Mouse (Mus musculus) kidney, embryonic 16.5 days (tissue): ENCODE data around the gene Nyap1. TPM values are rescaled to one million over a fixed set of nuclear protein-coding genes. Genes with fewer than 3 reads are reported as not detected.

Experiments
- ATAC-seq: fragments of 200-750 bp; cut with Nextera tagmentation; 2 replicates; pipeline ENCODE4 v1.8.0; 2017; ENCODE audit warnings: moderate TSS enrichment; ENCODE audit not compliant: low FRiP score, low TSS enrichment
- H3K27ac ChIP-seq: fragments of 300-500 bp; sonication (generic); 2 replicates; pipeline ENCODE4 v1.5.1; 2014; ENCODE audit warnings: low read length
- H3K27me3 ChIP-seq: fragments of 300-500 bp; sonication (generic); 2 replicates; pipeline ENCODE4 v1.6.1; 2014; ENCODE audit warnings: low read length, control low read depth, mixed read lengths; ENCODE audit not compliant: insufficient read depth
- H3K36me3 ChIP-seq: fragments of 300-500 bp; sonication (generic); 2 replicates; pipeline ENCODE4 v1.6.1; 2014; ENCODE audit warnings: low read length, control low read depth, mixed read lengths; ENCODE audit not compliant: insufficient read depth
- H3K4me1 ChIP-seq: fragments of 300-500 bp; sonication (generic); 2 replicates; pipeline ENCODE4 v1.6.1; 2014; ENCODE audit warnings: low read length, control low read depth, mixed read lengths; ENCODE audit not compliant: insufficient read depth
- H3K4me2 ChIP-seq: fragments of 300-500 bp; sonication (generic); replicated peaks from 2 replicates; pipeline ENCODE4 v1.6.1; 2014; ENCODE audit warnings: low read depth, low read length
- H3K4me3 ChIP-seq: fragments of 300-500 bp; sonication (generic); 2 replicates; pipeline ENCODE4 v1.5.1; 2014; ENCODE audit warnings: mild to moderate bottlenecking, low read length
- H3K9ac ChIP-seq: fragments of 300-500 bp; sonication (generic); replicated peaks from 2 replicates; pipeline ENCODE4 v1.6.1; 2014; ENCODE audit warnings: low read length
- H3K9me3 ChIP-seq: fragments of 300-500 bp; sonication (generic); 2 replicates; pipeline ENCODE4 v1.6.1; 2016; ENCODE audit warnings: low read length, control low read depth
- WGBS: fragments of 180-500 bp; shearing (Covaris S2); extraction: QIAGEN DNeasy Blood & Tissue Kit; methylation state at CpG from one replicate; pipeline ENCODE4 v1.1.7; 2014; 5-methylcytosine and 5-hydroxymethylcytosine counted together
- polyA plus RNA-seq: library from polyadenylated mRNA; unstranded; fragments of >200 nt; fragmentation: Nextera tagmentation; extraction: Ambion mirVana; gene quantifications from 2 replicates; pipeline ENCODE4 v1.2.1, GENCODE M21; 2015

Gene Nyap1
- polyA plus RNA-seq, 1 experiment from 2014 or later = 2.1 TPM

- Histone ChIP-seq H3K9ac (peak overlapping the region; percentile 98), H3K4me1 (peaks cover 37% of the 10 kb centered on the region), H3K36me3 (peaks cover 44% of the 10 kb centered on the region), H3K27me3 (no peaks in the 10 kb centered on the region), H3K27ac (no peak overlapping the region), H3K9me3 (no peaks in the 10 kb centered on the region), H3K4me2 (peak overlapping the region; percentile 66), H3K4me3 (peak overlapping the region; percentile 90)
- 69% methylated on average over 13 of the region's 13 CpGs for WGBS
- ATAC-seq = no peak
Observed at GRCm38 (mm10) chr5:137782776-137783522, 41.5 kb upstream of the Nyap1 start.

- H3K27ac ChIP-seq = no peak overlapping the region
- H3K9ac ChIP-seq = no peak overlapping the region
- 91% methylated on average over 7 of the region's 7 CpGs for WGBS
- H3K9me3 ChIP-seq = no peaks in the 10 kb centered on the region
- no peak overlapping the region for H3K4me2 ChIP-seq
- peaks cover 44% of the 10 kb centered on the region for H3K36me3 ChIP-seq
- H3K4me1 ChIP-seq = peaks cover 36% of the 10 kb centered on the region
- no peaks in the 10 kb centered on the region for H3K27me3 ChIP-seq
- no peak overlapping the region for H3K4me3 ChIP-seq
- ATAC-seq = no peak
Observed at GRCm38 (mm10) chr5:137781661-137782060, 40.3 kb upstream of the Nyap1 start.

- peak overlapping the region; percentile 84 for H3K9ac ChIP-seq
- peak; percentile 25 for ATAC-seq
- H3K27me3 ChIP-seq = no peaks in the 10 kb centered on the region
- H3K4me1 ChIP-seq = peaks cover 32% of the 10 kb centered on the region
- under 1% methylated on average over 81 of the region's 83 CpGs for WGBS
- H3K27ac ChIP-seq = peak overlapping the region; percentile 85
- H3K4me2 ChIP-seq = peak overlapping the region; percentile 92
- peak overlapping the region; percentile 69 for H3K4me3 ChIP-seq
- no peaks in the 10 kb centered on the region for H3K9me3 ChIP-seq
- peaks cover 38% of the 10 kb centered on the region for H3K36me3 ChIP-seq
Observed at GRCm38 (mm10) chr5:137779053-137779933, 37.9 kb upstream of the Nyap1 start.

- Histone ChIP-seq H3K27me3 (no peaks in the 10 kb centered on the region), H3K4me2 (peak within 1 kb of the TSS; percentile 92), H3K4me1 (peaks cover 26% of the 10 kb centered on the region), H3K4me3 (peak within 1 kb of the TSS; percentile 69), H3K9me3 (no peaks in the 10 kb centered on the region), H3K36me3 (peaks cover 31% of the 10 kb centered on the region), H3K27ac (peak within 1 kb of the TSS; percentile 85), H3K9ac (peak within 1 kb of the TSS; percentile 84)
- under 1% methylated on average over 31 of the region's 31 CpGs for WGBS
- peak; percentile 95 for ATAC-seq
Observed at GRCm38 (mm10) chr5:137778635-137779034, 37.2 kb upstream of the Nyap1 start, which contains the start of gene Ppp1r35. Gene Ppp1r35 (plus strand): TSS chr5:137778849.

GRCm38 (mm10) chr5:137777267-137777845 lies 35.9 kb upstream of the Nyap1 start:
- ATAC-seq = no peak
- WGBS = 66% methylated on average over 7 of the region's 7 CpGs
- Histone ChIP-seq H3K36me3 (peaks cover 23% of the 10 kb centered on the region), H3K9ac (no peak overlapping the region), H3K4me2 (no peak overlapping the region), H3K27ac (no peak overlapping the region), H3K9me3 (no peaks in the 10 kb centered on the region), H3K27me3 (no peaks in the 10 kb centered on the region), H3K4me1 (peaks cover 15% of the 10 kb centered on the region), H3K4me3 (no peak overlapping the region)

GRCm38 (mm10) chr5:137776408-137776918 lies 35.1 kb upstream of the Nyap1 start:
- H3K27me3 ChIP-seq = no peaks in the 10 kb centered on the region
- WGBS = 27% methylated on average over 5 of the region's 5 CpGs
- ATAC-seq = peak; percentile 47
- H3K9ac ChIP-seq = peak overlapping the region; percentile 24; the same call in 1 of the 2 replicates
- H3K9me3 ChIP-seq = no peaks in the 10 kb centered on the region
- peak overlapping the region; percentile 9 for H3K27ac ChIP-seq
- H3K36me3 ChIP-seq = peaks cover 14% of the 10 kb centered on the region
- H3K4me3 ChIP-seq = no peak overlapping the region
- H3K4me1 ChIP-seq = peaks cover 15% of the 10 kb centered on the region
- H3K4me2 ChIP-seq = no peak overlapping the region

GRCm38 (mm10) chr5:137775587-137776290 lies 34.3 kb upstream of the Nyap1 start:
- H3K27me3 ChIP-seq = no peaks in the 10 kb centered on the region
- H3K27ac ChIP-seq = peak overlapping the region; percentile 9; the same call in 1 of the 2 replicates
- H3K36me3 ChIP-seq = peaks cover 8% of the 10 kb centered on the region
- H3K9me3 ChIP-seq = no peaks in the 10 kb centered on the region
- no peak overlapping the region for H3K9ac ChIP-seq
- 94% methylated on average over 2 of the region's 2 CpGs for WGBS
- no peak overlapping the region for H3K4me2 ChIP-seq
- ATAC-seq = no peak
- H3K4me1 ChIP-seq = peaks cover 15% of the 10 kb centered on the region
- H3K4me3 ChIP-seq = no peak overlapping the region

- Histone ChIP-seq H3K4me2 (no peak overlapping the region), H3K4me3 (no peak overlapping the region), H3K9ac (no peak overlapping the region), H3K27me3 (no peaks in the 10 kb centered on the region), H3K9me3 (no peaks in the 10 kb centered on the region), H3K36me3 (no peaks in the 10 kb centered on the region), H3K27ac (no peak overlapping the region), H3K4me1 (0 out of 2 replicates have a peak, but pooled peaks cover 7% of the 10 kb centered on the region)
- ATAC-seq = no peak
Observed at GRCm38 (mm10) chr5:137772755-137773154, 31.3 kb upstream of the Nyap1 start.

GRCm38 (mm10) chr5:137770709-137771108 lies 29.3 kb upstream of the Nyap1 start:
- WGBS = 55% methylated on average over 2 of the region's 2 CpGs
- no peak for ATAC-seq
- H3K4me1 ChIP-seq = no peaks in the 10 kb centered on the region

More at GRCm38 (mm10) chr5:137770709-137771108, 29.3 kb upstream of the Nyap1 start:
- Histone ChIP-seq H3K9ac (no peak overlapping the region), H3K36me3 (no peaks in the 10 kb centered on the region), H3K4me3 (no peak overlapping the region), H3K9me3 (peaks cover 4% of the 10 kb centered on the region; the same call in 1 of the 2 replicates), H3K27me3 (no peaks in the 10 kb centered on the region), H3K4me2 (no peak overlapping the region), H3K27ac (no peak overlapping the region)
